Mouse (Mus musculus) telencephalon, adult 2 months (tissue): ENCODE results near the gene Btbd11.

Source experiments
- DNase-seq: peaks from one replicate; pipeline ENCODE4 v3.0.0-alpha.2; 2011; ENCODE audit warnings: low read depth, low spot score

Gene Btbd11

GRCm38 (mm10) chr10:85420851-85421628 lies 34.4 kb downstream of the Btbd11 start:
- no peak for DNase-seq

- DNase-seq, result no peak
Observed at GRCm38 (mm10) chr10:85421629-85422012, 35.0 kb downstream of the Btbd11 start.

GRCm38 (mm10) chr10:85425756-85426155 lies 39.1 kb downstream of the Btbd11 start:
- DNase-seq, result no peak

- no peak for DNase-seq
Observed at GRCm38 (mm10) chr10:85437217-85437616, 50.6 kb downstream of the Btbd11 start.

- no peak for DNase-seq
Observed at GRCm38 (mm10) chr10:85443371-85443770, 56.8 kb downstream of the Btbd11 start.

GRCm38 (mm10) chr10:85445891-85446290 lies 59.3 kb downstream of the Btbd11 start:
- no peak for DNase-seq

- no peak for DNase-seq
Observed at GRCm38 (mm10) chr10:85446700-85447099, 60.1 kb downstream of the Btbd11 start.

- DNase-seq, result no peak
Observed at GRCm38 (mm10) chr10:85447869-85448268, 61.3 kb downstream of the Btbd11 start.

- no peak for DNase-seq
Observed at GRCm38 (mm10) chr10:85451629-85452368, 65.2 kb downstream of the Btbd11 start.

GRCm38 (mm10) chr10:85453221-85453775 lies 66.7 kb downstream of the Btbd11 start:
- DNase-seq, result no peak

GRCm38 (mm10) chr10:85455985-85456384 lies 69.4 kb downstream of the Btbd11 start:
- DNase-seq, result no peak

GRCm38 (mm10) chr10:85458744-85459344 lies 72.2 kb downstream of the Btbd11 start:
- DNase-seq, result no peak

GRCm38 (mm10) chr10:85460736-85461135 lies 74.1 kb downstream of the Btbd11 start:
- DNase-seq, result no peak

- no peak for DNase-seq
Observed at GRCm38 (mm10) chr10:85464152-85464551, 77.5 kb downstream of the Btbd11 start.

GRCm38 (mm10) chr10:85465516-85466408 lies 79.1 kb downstream of the Btbd11 start:
- DNase-seq, result no peak

- DNase-seq, result no peak
Observed at GRCm38 (mm10) chr10:85466409-85466761, 79.8 kb downstream of the Btbd11 start.

- DNase-seq, result no peak
Observed at GRCm38 (mm10) chr10:85467393-85467792, 80.8 kb downstream of the Btbd11 start.

- no peak for DNase-seq
Observed at GRCm38 (mm10) chr10:85468527-85468926, 81.9 kb downstream of the Btbd11 start.

- DNase-seq, result no peak
Observed at GRCm38 (mm10) chr10:85469341-85469740, 82.7 kb downstream of the Btbd11 start.

- DNase-seq, result no peak
Observed at GRCm38 (mm10) chr10:85473265-85473664, 86.7 kb downstream of the Btbd11 start.

- no peak for DNase-seq
Observed at GRCm38 (mm10) chr10:85473871-85474270, 87.3 kb downstream of the Btbd11 start.
